Mouse (Mus musculus) testis, adult 2 months (tissue): ENCODE data around the gene Krtcap3.

Experiments used
- CTCF ChIP-seq: fragments of 200-500 bp; IDR thresholded peaks from 2 replicates; pipeline ENCODE4 v1.5.1; 2012; ENCODE audit warnings: low read depth, mild to moderate bottlenecking, inconsistent platforms, low read length, moderate library complexity; ENCODE audit not compliant: control insufficient read depth, insufficient read depth, insufficient replicate concordance
- POLR2A ChIP-seq: fragments of 200-500 bp; IDR thresholded peaks from 2 replicates; pipeline ENCODE4 v1.6.1; 2012; ENCODE audit warnings: low read depth, mild to moderate bottlenecking, inconsistent platforms, low read length, moderate library complexity; ENCODE audit not compliant: control insufficient read depth

DNA sequence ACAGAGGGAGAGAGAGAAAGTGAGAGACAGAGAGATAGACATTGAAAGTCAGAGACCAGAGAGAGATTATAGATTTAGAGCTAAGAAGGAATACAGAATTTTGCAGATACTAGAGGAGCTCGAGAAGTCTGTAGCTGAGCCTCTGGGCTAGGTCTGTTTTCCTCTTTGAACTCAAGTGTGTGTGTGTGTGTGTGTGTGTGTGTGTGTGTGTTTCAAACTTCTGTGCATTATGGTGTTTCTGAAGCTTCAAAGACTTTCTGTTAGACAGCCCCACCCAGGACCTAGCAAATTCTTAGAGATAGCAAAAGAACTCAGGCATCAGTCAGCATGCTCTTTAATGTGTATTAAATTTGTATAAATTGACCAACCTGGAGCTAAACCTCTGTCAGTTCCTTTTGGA is 24.9 kb upstream of the Krtcap3 start:
- TF ChIP-seq POLR2A (no peak), CTCF (no peak)
